Mouse (Mus musculus) thymus, postnatal 36 days (tissue): ENCODE measurements around the gene Slc35e4.
"Not testable (repeated sequence)": the region's sequence is repeated elsewhere in the genome, so short reads cannot be mapped to it uniquely, and the experiment has no call there.

Experiments
- DNase-seq, 2 experiments: peaks; one replicate each; pipeline ENCODE4 v3.0.0; 2022; ENCODE audit warnings: mixed read lengths in 2 of 2

The Slc35e4 gene

GRCm38 (mm10) chr11:3914109-3914840, at the start of gene Slc35e4:
Slc35e4 (minus strand) TSS chr11:3914664.
- peak; percentile 66 to 72 for DNase-seq

- DNase-seq, result peak; percentile 75 to 77
These were observed 49.3 kb upstream of the Slc35e4 start, which contains the start of gene Pes1 for GRCm38 (mm10) chr11:3963610-3964415. Pes1 (plus strand) TSS chr11:3963975.

GRCm38 (mm10) chr11:3963155-3963554, 48.7 kb upstream of the Slc35e4 start:
- no peak for DNase-seq

GRCm38 (mm10) chr11:3961761-3962160, 47.3 kb upstream of the Slc35e4 start:
- DNase-seq, result no peak

GRCm38 (mm10) chr11:3960901-3961300, 46.4 kb upstream of the Slc35e4 start:
- DNase-seq, result no peak

GRCm38 (mm10) chr11:3955371-3955770, 40.9 kb upstream of the Slc35e4 start:
- DNase-seq, result not testable (repeated sequence)

- not testable (repeated sequence) for DNase-seq
These were observed 40.4 kb upstream of the Slc35e4 start for GRCm38 (mm10) chr11:3954876-3955275.

- DNase-seq, result no peak
These were observed 31.9 kb upstream of the Slc35e4 start for GRCm38 (mm10) chr11:3946386-3946785.

- no peak for DNase-seq
These were observed 26.9 kb upstream of the Slc35e4 start for GRCm38 (mm10) chr11:3941371-3941770.

- no peak for DNase-seq
These were observed 22.9 kb upstream of the Slc35e4 start for GRCm38 (mm10) chr11:3937321-3937874.

- DNase-seq, result no peak
These were observed 21.9 kb upstream of the Slc35e4 start for GRCm38 (mm10) chr11:3936318-3936717.

- no peak for DNase-seq
These were observed 20.7 kb upstream of the Slc35e4 start for GRCm38 (mm10) chr11:3935135-3935534.

GRCm38 (mm10) chr11:3933756-3934285, 19.4 kb upstream of the Slc35e4 start:
- DNase-seq, result no peak

GRCm38 (mm10) chr11:3931511-3932211, 17.2 kb upstream of the Slc35e4 start, which contains the start of gene Tcn2:
Tcn2 (minus strand) TSS chr11:3932159.
- peak; percentile 62 to 72 for DNase-seq

GRCm38 (mm10) chr11:3930931-3931330, 16.5 kb upstream of the Slc35e4 start:
- no peak for DNase-seq

GRCm38 (mm10) chr11:3930019-3930418, 15.6 kb upstream of the Slc35e4 start:
- DNase-seq, result no peak

- DNase-seq, result no peak
These were observed 11.5 kb upstream of the Slc35e4 start for GRCm38 (mm10) chr11:3925916-3926315.

GRCm38 (mm10) chr11:3922731-3923130, 8.3 kb upstream of the Slc35e4 start:
- no peak for DNase-seq

GRCm38 (mm10) chr11:3922115-3922514, 7.7 kb upstream of the Slc35e4 start:
- DNase-seq, result no peak

GRCm38 (mm10) chr11:3921281-3921850, 6.9 kb upstream of the Slc35e4 start:
- DNase-seq, result peak; percentile 28 to 30

- no peak for DNase-seq
These were observed 6.0 kb upstream of the Slc35e4 start for GRCm38 (mm10) chr11:3920476-3920875.

GRCm38 (mm10) chr11:3918738-3919137, 4.3 kb upstream of the Slc35e4 start:
- no peak for DNase-seq
